Mouse (Mus musculus): ENCODE results near the gene Abca6. TPM values are rescaled to one million over a fixed set of nuclear protein-coding genes. Genes with fewer than 3 reads are reported as not detected.
A peak's percentile ranks its signal among the peaks of the same experiment; 100 is the strongest.

The Abca6 gene
- polyA plus RNA-seq, 1 experiment from 2014 or later, result not detected

DNA sequence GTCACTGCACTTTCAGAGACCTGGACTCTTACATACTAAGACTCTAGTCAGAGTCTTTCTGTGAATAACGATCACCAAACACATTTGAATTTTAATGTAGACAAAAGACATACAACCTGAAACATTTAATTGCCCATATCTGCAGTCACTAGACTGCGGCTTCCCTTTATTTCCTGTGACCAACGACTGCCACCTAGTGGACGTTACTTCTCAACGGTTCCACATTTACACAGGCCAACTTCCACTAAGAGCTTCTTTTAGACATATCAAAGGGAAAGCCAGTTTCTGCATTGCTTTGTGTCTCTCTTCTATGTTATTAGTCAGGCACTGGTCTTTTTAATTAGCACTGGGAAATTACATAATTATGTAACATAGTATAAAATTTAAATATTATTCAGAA lies 20.2 kb upstream of the Abca6 start:
- Histone ChIP-seq H3K27me3 (ENCODE audit: control insufficient read depth, insufficient read depth, low read length) (no peaks in the 10 kb centered on the region), H3K36me3 (ENCODE audit: control insufficient read depth, insufficient read depth, low read length) (no peaks in the 10 kb centered on the region), H3K4me3 (ENCODE audit: low read length) (no peak overlapping the region), H3K9ac (ENCODE audit: low read depth, low read length) (no peak overlapping the region), H3K9me3 (ENCODE audit: control insufficient read depth, low read length) (no peaks in the 10 kb centered on the region), H3K4me2 (replicated peaks; ENCODE audit: low read depth, low read length) (no peak overlapping the region), H3K4me1 (ENCODE audit: control insufficient read depth, insufficient read depth, low read length) (no peaks in the 10 kb centered on the region), H3K27ac (ENCODE audit: low read depth, low read length) (no peak overlapping the region)
- 7% methylated on average over 5 of the region's 5 CpGs for WGBS
- peak; percentile 83 for ATAC-seq (ENCODE audit: low FRiP score, low TSS enrichment)

- no peak overlapping the region for H3K9ac ChIP-seq (ENCODE audit: low read depth, low read length)
- H3K4me2 ChIP-seq (replicated peaks; ENCODE audit: low read depth, low read length), result no peak overlapping the region
- ATAC-seq (ENCODE audit: low FRiP score, low TSS enrichment), result peak; percentile 79; the same call in 1 of the 2 replicates
- H3K27me3 ChIP-seq (ENCODE audit: control insufficient read depth, insufficient read depth, low read length), result no peaks in the 10 kb centered on the region
- no peaks in the 10 kb centered on the region for H3K4me1 ChIP-seq (ENCODE audit: control insufficient read depth, insufficient read depth, low read length)
- H3K27ac ChIP-seq (ENCODE audit: low read depth, low read length), result no peak overlapping the region
- H3K9me3 ChIP-seq (ENCODE audit: control insufficient read depth, low read length), result no peaks in the 10 kb centered on the region
- 38% methylated on average over 8 of the region's 8 CpGs for WGBS
- no peak overlapping the region for H3K4me3 ChIP-seq (ENCODE audit: low read length)
- no peaks in the 10 kb centered on the region for H3K36me3 ChIP-seq (ENCODE audit: control insufficient read depth, insufficient read depth, low read length)
Observed at GRCm38 (mm10) chr11:110268244-110268844, 16.8 kb upstream of the Abca6 start.

DNA sequence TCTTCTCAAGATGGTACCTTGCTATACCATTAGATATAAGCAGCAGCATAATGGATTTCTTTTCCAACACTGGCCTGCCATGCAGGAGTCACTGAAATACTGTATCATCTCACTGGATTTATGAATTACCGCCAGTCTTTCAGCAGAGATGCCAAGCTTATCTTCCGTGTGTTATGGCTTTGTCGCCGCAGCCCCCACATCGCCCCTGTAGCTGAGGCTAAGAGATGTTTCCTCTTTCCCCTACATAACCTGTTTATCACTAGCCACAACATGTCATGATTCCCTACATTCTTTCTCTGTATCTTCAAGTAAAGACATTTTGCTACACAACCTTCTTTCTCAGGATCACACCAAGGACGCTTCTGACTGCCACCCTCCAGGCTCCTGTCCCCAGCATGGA lies 15.7 kb upstream of the Abca6 start:
- H3K4me1 ChIP-seq (ENCODE audit: control insufficient read depth, insufficient read depth, low read length), result no peaks in the 10 kb centered on the region
- H3K36me3 ChIP-seq (ENCODE audit: control insufficient read depth, insufficient read depth, low read length), result no peaks in the 10 kb centered on the region
- no peaks in the 10 kb centered on the region for H3K9me3 ChIP-seq (ENCODE audit: control insufficient read depth, low read length)
- no peak overlapping the region for H3K4me3 ChIP-seq (ENCODE audit: low read length)
- H3K27me3 ChIP-seq (ENCODE audit: control insufficient read depth, insufficient read depth, low read length), result no peaks in the 10 kb centered on the region
- 92% methylated on average over 6 of the region's 6 CpGs for WGBS
- no peak overlapping the region for H3K9ac ChIP-seq (ENCODE audit: low read depth, low read length)
- ATAC-seq (ENCODE audit: low FRiP score, low TSS enrichment), result no peak
- no peak overlapping the region for H3K27ac ChIP-seq (ENCODE audit: low read depth, low read length)
- H3K4me2 ChIP-seq (replicated peaks; ENCODE audit: low read depth, low read length), result no peak overlapping the region

DNA sequence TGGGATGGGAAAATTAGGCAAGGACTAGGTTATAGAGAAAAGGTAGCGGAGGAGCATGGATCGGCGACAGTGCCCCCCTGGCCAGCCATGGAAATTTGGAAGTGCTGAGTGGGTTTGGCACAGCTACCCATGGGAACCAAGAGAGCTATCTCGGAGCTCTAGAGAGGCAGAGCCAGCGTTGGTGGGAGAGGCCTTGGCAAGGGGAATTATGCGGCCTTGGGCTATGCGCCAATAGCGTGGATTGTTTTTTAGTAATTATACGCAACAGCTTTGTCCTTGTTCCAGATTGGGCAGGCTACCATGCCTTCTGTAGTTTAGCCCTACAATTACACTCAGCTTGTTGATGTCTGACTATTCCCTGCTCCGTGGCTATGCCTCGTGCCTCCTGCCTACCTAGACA lies 15.2 kb upstream of the Abca6 start:
- WGBS, result 91% methylated on average over 11 of the region's 11 CpGs
- H3K9me3 ChIP-seq (ENCODE audit: control insufficient read depth, low read length), result no peaks in the 10 kb centered on the region
- no peaks in the 10 kb centered on the region for H3K27me3 ChIP-seq (ENCODE audit: control insufficient read depth, insufficient read depth, low read length)
- no peak overlapping the region for H3K4me3 ChIP-seq (ENCODE audit: low read length)
- no peaks in the 10 kb centered on the region for H3K4me1 ChIP-seq (ENCODE audit: control insufficient read depth, insufficient read depth, low read length)
- H3K27ac ChIP-seq (ENCODE audit: low read depth, low read length), result no peak overlapping the region
- H3K36me3 ChIP-seq (ENCODE audit: control insufficient read depth, insufficient read depth, low read length), result no peaks in the 10 kb centered on the region
- H3K9ac ChIP-seq (ENCODE audit: low read depth, low read length), result no peak overlapping the region
- no peak overlapping the region for H3K4me2 ChIP-seq (replicated peaks; ENCODE audit: low read depth, low read length)
- no peak for ATAC-seq (ENCODE audit: low FRiP score, low TSS enrichment)

DNA sequence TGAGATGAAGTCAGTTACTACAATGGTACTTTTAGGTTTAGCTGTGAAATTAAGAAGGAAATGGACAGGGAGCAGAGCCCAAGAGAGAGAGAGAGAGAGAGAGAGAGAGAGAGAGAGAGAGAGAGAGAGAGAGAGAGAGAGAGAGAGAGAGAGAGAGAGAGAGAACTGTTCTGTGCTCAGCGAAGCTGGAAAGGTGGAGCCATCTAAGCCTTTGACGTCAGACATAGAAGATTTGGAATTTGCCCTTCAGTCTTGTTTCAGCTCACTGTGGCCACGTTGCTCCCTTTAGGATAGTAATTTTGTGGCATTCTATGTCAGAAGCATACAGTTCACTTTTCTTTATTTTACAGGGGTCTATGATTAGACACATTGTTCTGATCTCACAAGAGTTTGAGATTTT lies 10.3 kb upstream of the Abca6 start:
- Histone ChIP-seq H3K27ac (ENCODE audit: low read depth, low read length) (no peak overlapping the region), H3K4me1 (ENCODE audit: control insufficient read depth, insufficient read depth, low read length) (no peaks in the 10 kb centered on the region), H3K27me3 (ENCODE audit: control insufficient read depth, insufficient read depth, low read length) (no peaks in the 10 kb centered on the region), H3K4me2 (replicated peaks; ENCODE audit: low read depth, low read length) (no peak overlapping the region), H3K9ac (ENCODE audit: low read depth, low read length) (no peak overlapping the region), H3K4me3 (ENCODE audit: low read length) (no peak overlapping the region), H3K36me3 (ENCODE audit: control insufficient read depth, insufficient read depth, low read length) (no peaks in the 10 kb centered on the region), H3K9me3 (ENCODE audit: control insufficient read depth, low read length) (no peaks in the 10 kb centered on the region)
- WGBS, result 82% methylated on average over 3 of the region's 3 CpGs
- ATAC-seq (ENCODE audit: low FRiP score, low TSS enrichment), result no peak

- Histone ChIP-seq H3K4me2 (replicated peaks; ENCODE audit: low read depth, low read length) (no peak overlapping the region), H3K36me3 (ENCODE audit: control insufficient read depth, insufficient read depth, low read length) (no peaks in the 10 kb centered on the region), H3K27me3 (ENCODE audit: control insufficient read depth, insufficient read depth, low read length) (no peaks in the 10 kb centered on the region), H3K4me3 (ENCODE audit: low read length) (no peak overlapping the region), H3K27ac (ENCODE audit: low read depth, low read length) (no peak overlapping the region), H3K9ac (ENCODE audit: low read depth, low read length) (no peak overlapping the region), H3K9me3 (ENCODE audit: control insufficient read depth, low read length) (no peaks in the 10 kb centered on the region), H3K4me1 (ENCODE audit: control insufficient read depth, insufficient read depth, low read length) (no peaks in the 10 kb centered on the region)
- 75% methylated on average over 4 of the region's 4 CpGs for whole genome bisulfite sequencing
- ATAC-seq (ENCODE audit: low FRiP score, low TSS enrichment), result no peak
Observed at GRCm38 (mm10) chr11:110257911-110258310, 6.3 kb upstream of the Abca6 start.

DNA sequence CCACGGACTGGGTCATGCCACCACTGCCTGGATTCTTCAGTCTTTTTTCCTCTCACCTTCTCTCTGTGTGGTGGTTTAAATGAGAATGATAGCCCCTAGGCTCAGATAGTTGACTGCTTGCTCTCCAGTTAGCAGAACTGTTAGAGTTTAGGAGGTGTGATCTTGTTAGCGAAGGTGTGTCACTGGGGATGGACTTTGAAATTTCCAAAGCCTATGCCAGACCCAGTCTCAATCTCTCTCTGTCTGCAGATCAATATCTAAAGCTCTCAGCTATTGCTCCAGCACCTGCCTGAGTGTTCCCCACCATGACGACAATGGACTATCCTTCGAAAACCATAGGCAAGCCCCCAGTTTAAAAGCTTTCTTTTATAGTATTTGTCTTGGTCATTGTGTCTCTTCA lies 5.5 kb upstream of the Abca6 start:
- WGBS, result 87% methylated on average over 4 of the region's 4 CpGs
- no peaks in the 10 kb centered on the region for H3K9me3 ChIP-seq (ENCODE audit: control insufficient read depth, low read length)
- H3K36me3 ChIP-seq (ENCODE audit: control insufficient read depth, insufficient read depth, low read length), result no peaks in the 10 kb centered on the region

DNA sequence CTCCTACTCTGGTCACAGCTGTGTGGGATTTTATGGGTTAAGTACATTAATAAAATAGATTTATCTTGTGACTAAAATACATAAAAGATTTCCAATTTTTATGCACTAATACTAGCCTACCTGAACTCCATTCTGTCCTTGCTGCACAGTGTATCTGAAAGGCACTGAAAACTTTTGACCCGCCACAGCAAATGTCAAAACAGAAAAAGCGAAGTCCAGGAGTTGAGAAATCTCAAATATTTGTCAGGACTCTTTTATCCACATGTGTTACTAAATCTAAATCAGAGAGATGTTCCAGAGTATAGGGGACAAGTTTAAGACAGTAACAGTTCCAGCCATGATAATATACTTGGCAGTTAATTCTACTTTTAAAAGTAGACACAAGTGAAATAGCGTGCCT lies 680 bp upstream of the Abca6 start:
- no peaks in the 10 kb centered on the region for H3K27me3 ChIP-seq (ENCODE audit: control insufficient read depth, insufficient read depth, low read length)
- no peak overlapping the region for H3K4me2 ChIP-seq (replicated peaks; ENCODE audit: low read depth, low read length)
- no peaks in the 10 kb centered on the region for H3K4me1 ChIP-seq (ENCODE audit: control insufficient read depth, insufficient read depth, low read length)
- no peaks in the 10 kb centered on the region for H3K9me3 ChIP-seq (ENCODE audit: control insufficient read depth, low read length)
- H3K36me3 ChIP-seq (ENCODE audit: control insufficient read depth, insufficient read depth, low read length), result no peaks in the 10 kb centered on the region
- no peak for ATAC-seq (ENCODE audit: low FRiP score, low TSS enrichment)
- WGBS, result 71% methylated on average over 3 of the region's 3 CpGs
- no peak overlapping the region for H3K9ac ChIP-seq (ENCODE audit: low read depth, low read length)
- no peak overlapping the region for H3K27ac ChIP-seq (ENCODE audit: low read depth, low read length)
- H3K4me3 ChIP-seq (ENCODE audit: low read length), result no peak overlapping the region

More for the DNA sequence above, 5.5 kb upstream of the Abca6 start:
- Histone ChIP-seq H3K27me3 (ENCODE audit: control insufficient read depth, insufficient read depth, low read length) (no peaks in the 10 kb centered on the region), H3K4me3 (ENCODE audit: low read length) (no peak overlapping the region), H3K9ac (ENCODE audit: low read depth, low read length) (no peak overlapping the region), H3K4me2 (replicated peaks; ENCODE audit: low read depth, low read length) (no peak overlapping the region), H3K4me1 (ENCODE audit: control insufficient read depth, insufficient read depth, low read length) (no peaks in the 10 kb centered on the region), H3K27ac (ENCODE audit: low read depth, low read length) (no peak overlapping the region)
- no peak for ATAC-seq (ENCODE audit: low FRiP score, low TSS enrichment)

GRCm38 (mm10) chr11:110244730-110245129 lies 6.8 kb downstream of the Abca6 start:
- H3K27ac ChIP-seq (ENCODE audit: low read depth, low read length), result no peak overlapping the region
- no peak overlapping the region for H3K9ac ChIP-seq (ENCODE audit: low read depth, low read length)
- ATAC-seq (ENCODE audit: low FRiP score, low TSS enrichment), result no peak
- H3K4me1 ChIP-seq (ENCODE audit: control insufficient read depth, insufficient read depth, low read length), result no peaks in the 10 kb centered on the region
- H3K36me3 ChIP-seq (ENCODE audit: control insufficient read depth, insufficient read depth, low read length), result no peaks in the 10 kb centered on the region
- H3K4me2 ChIP-seq (replicated peaks; ENCODE audit: low read depth, low read length), result no peak overlapping the region
- H3K9me3 ChIP-seq (ENCODE audit: control insufficient read depth, low read length), result no peaks in the 10 kb centered on the region
- no peaks in the 10 kb centered on the region for H3K27me3 ChIP-seq (ENCODE audit: control insufficient read depth, insufficient read depth, low read length)
- no peak overlapping the region for H3K4me3 ChIP-seq (ENCODE audit: low read length)
- 79% methylated on average over 10 of the region's 10 CpGs for WGBS

Measured in kidney, embryonic 14.5 days (tissue).